Mouse (Mus musculus): ENCODE measurements around the gene Trappc2l.

DNA sequence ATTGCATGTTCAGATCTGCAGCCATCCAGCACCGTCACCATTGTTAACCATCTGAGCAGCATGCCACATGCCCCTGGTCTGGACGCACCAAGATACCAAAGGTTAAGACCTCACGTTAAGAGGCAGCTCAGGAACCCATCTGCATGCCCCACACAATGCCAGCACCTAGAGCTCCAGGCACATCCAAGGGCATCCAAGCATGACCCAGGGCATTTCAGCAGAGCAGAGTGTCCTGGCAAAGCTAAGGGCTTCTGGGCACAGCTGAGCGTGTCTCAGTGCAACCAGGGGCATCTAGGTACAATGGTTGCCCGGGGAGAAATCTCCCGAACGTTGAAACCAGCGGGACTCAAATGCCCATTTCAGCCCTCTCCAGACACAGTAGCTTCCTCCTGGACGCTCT, 10.8 kb upstream of the Trappc2l start:
- TF ChIP-seq CTCF (IDR thresholded peaks at IDR 0.05; ENCODE audit: control insufficient read depth, insufficient read depth, insufficient read length) (no peak), USF1 (IDR thresholded peaks at IDR 0.05; ENCODE audit: low read depth) (no peak), CEBPB (IDR thresholded peaks at IDR 0.05; ENCODE audit: low read depth) (no peak), MYOG (IDR thresholded peaks at IDR 0.05; ENCODE audit: control insufficient read depth, extremely low read depth, insufficient read length) (no peak), MAX (IDR thresholded peaks at IDR 0.05) (no peak), FOSL1 (IDR thresholded peaks at IDR 0.05; ENCODE audit: insufficient read depth, low read length, poor library complexity, severe bottlenecking) (no peak)

Data from C2C12 (cell line).